Mouse (Mus musculus) heart, adult 2 months (tissue): Measurements from ENCODE around the gene Insig1. TPM values are rescaled to one million over a fixed set of nuclear protein-coding genes. Genes with fewer than 3 reads are reported as not detected.

ENCODE experiments used
- DNase-seq, 2 experiments: peaks; one replicate each; pipeline ENCODE4 v3.0.0; 2021
- H3K27ac ChIP-seq: fragments of 200-600 bp; 2 replicates; pipeline ENCODE4 v1.8.1; 2022
- H3K27me3 ChIP-seq: fragments of 200-500 bp; 2 replicates; pipeline ENCODE4 v1.6.1; 2012; ENCODE audit warnings: mild to moderate bottlenecking, low read length, inconsistent platforms, mixed read lengths; ENCODE audit not compliant: control insufficient read depth, insufficient read depth
- H3K36me3 ChIP-seq: fragments of 200-500 bp; 2 replicates; pipeline ENCODE4 v1.6.1; 2012; ENCODE audit warnings: low read length, inconsistent platforms; ENCODE audit not compliant: control insufficient read depth, insufficient read depth
- H3K4me1 ChIP-seq: fragments of 200-500 bp; 2 replicates; pipeline ENCODE4 v1.6.1; 2011; ENCODE audit warnings: low read length; ENCODE audit not compliant: control insufficient read depth, insufficient read depth
- H3K4me3 ChIP-seq: fragments of 200-600 bp; 2 replicates; pipeline ENCODE4 v1.8.1; 2022
- H3K79me2 ChIP-seq: fragments of 200-500 bp; replicated peaks from 2 replicates; pipeline ENCODE4 v1.6.1; 2012; ENCODE audit warnings: mild to moderate bottlenecking, inconsistent platforms, low read length, moderate library complexity, mixed read lengths; ENCODE audit not compliant: control insufficient read depth, insufficient read depth
- H3K9ac ChIP-seq: fragments of 200-500 bp; 2 replicates; pipeline ENCODE4 v1.6.1; 2012; ENCODE audit warnings: low read depth, mild to moderate bottlenecking, control low read depth, inconsistent platforms, low read length, mixed read lengths
- CTCF ChIP-seq: fragments of 200-600 bp; IDR thresholded peaks from 2 replicates; pipeline ENCODE4 v1.8.1; 2022; ENCODE audit warnings: antibody characterized with exemption, mild to moderate bottlenecking, moderate library complexity
- EP300 ChIP-seq: fragments of 200-500 bp; IDR thresholded peaks from 2 replicates; pipeline ENCODE4 v1.6.1; 2011; ENCODE audit warnings: low read depth, low read length, control low read depth; ENCODE audit not compliant: insufficient read depth
- POLR2A ChIP-seq: fragments of 200-500 bp; IDR thresholded peaks from 2 replicates; pipeline ENCODE4 v1.6.1; 2011; ENCODE audit warnings: mild to moderate bottlenecking, low read depth, low read length, control low read depth; ENCODE audit not compliant: insufficient read depth
- WGBS: fragments of 180-500 bp; shearing (Covaris S2); methylation state at CpG from one replicate; pipeline ENCODE4 v1.1.7; 2018; 5-methylcytosine and 5-hydroxymethylcytosine counted together
- intact Hi-C: fragments of 180-260 bp; cut with DNase I; formaldehyde crosslinking; loops from one replicate; pipeline ENCODE4 v1.15.1; 2025
- polyA plus RNA-seq: library from polyadenylated mRNA; depleted of rRNA; stranded (reverse); fragments of >200 nt; gene quantifications from 2 replicates; pipeline ENCODE4 v1.2.3, GENCODE M21; 2012
- total RNA-seq, 2 experiments: library from RNA; stranded (reverse); gene quantifications; 2 replicates each; pipeline ENCODE4 v1.2.3; 2021

Insig1 gene
- total and polyA plus RNA-seq, 3 experiments: 17.3 to 17.5 (median 17.3) TPM

DNA sequence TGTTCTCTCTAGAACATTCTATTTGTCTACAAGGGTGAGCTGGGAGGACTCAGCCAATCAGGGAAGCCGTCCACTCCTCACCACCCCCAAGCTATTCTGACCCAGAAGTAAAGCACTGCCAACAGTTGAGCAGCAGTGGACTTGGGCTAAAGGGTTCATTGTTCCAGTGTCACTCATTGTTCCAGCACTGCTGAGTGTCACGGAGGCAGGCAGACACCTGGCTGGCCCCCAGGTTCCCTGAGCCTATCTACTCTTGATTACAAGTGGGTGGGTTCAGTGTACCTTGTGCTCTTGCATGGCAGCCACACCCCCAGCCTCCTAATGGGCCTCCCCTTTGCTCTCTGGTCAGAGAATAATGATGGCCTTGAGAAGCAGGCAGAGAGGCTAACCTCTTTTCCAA, 15.7 kb upstream of the Insig1 start:
- intact Hi-C loops: no loop called here
- H3K27ac ChIP-seq: no peak overlapping the region
- no peaks in the 10 kb centered on the region for H3K79me2 ChIP-seq
- no peaks in the 10 kb centered on the region for H3K27me3 ChIP-seq
- H3K4me1 ChIP-seq: no peaks in the 10 kb centered on the region
- TF ChIP-seq CTCF: no peak
- 0 out of 2 replicates have a peak, but pooled peaks have one; percentile 43 for TF ChIP-seq EP300
- no peaks in the 10 kb centered on the region for H3K36me3 ChIP-seq
- WGBS: 37% methylated on average over 2 of the region's 2 CpGs
- peak; percentile 36 to 51 for DNase-seq
- no peak overlapping the region for H3K9ac ChIP-seq
- H3K4me3 ChIP-seq: no peak overlapping the region

DNA sequence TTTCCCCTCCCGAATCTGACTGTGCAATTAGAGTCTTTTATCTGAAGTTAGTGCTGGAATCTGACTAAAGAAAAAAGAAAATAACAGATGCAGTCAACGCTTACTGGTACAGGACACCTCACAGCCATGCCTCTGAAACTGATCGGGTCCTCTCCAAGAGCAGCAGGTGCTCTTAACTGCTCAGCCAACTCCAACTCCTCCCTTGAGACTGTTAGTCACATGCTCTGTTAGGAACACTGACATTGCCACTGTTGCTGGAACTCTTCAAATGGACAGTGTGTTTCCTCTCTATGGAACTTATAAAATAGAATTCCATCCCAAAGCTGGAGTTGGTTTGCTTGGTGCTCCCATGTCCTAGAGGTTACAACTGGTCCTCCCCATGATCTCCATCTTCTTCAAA, 14.3 kb upstream of the Insig1 start:
- peaks cover 2% of the 10 kb centered on the region; the same call in 1 of the 2 replicates for H3K4me1 ChIP-seq
- no peaks in the 10 kb centered on the region for H3K27me3 ChIP-seq
- H3K79me2 ChIP-seq: no peaks in the 10 kb centered on the region
- intact Hi-C loops: no loop called here
- DNase-seq: no peak
- no peak overlapping the region for H3K4me3 ChIP-seq
- H3K27ac ChIP-seq: no peak overlapping the region
- WGBS: 53% methylated on average over 3 of the region's 3 CpGs
- H3K36me3 ChIP-seq: no peaks in the 10 kb centered on the region
- H3K9ac ChIP-seq: no peak overlapping the region
- TF ChIP-seq POLR2A: no peak
- TF ChIP-seq EP300: no peak
- TF ChIP-seq CTCF: no peak

DNA sequence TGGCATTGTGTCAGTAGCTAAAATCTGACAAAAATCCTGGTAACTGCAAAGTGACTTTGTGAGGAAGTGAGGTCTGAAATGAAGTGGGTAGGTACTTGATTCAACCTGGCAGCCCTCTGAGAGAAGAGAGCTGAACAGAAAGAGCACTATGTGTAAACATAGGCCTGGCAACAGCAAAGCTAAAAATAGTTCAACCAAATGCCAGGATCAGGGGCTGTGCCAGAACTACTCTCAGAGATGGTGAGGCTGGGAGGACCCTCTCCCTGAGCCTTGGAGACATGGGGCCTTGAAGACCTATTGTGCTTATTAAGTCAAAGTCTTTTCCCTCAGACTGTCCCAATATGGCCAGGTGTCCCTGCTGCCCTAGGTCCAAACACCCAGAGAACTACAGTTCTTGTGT, 10.7 kb upstream of the Insig1 start:
- TF ChIP-seq CTCF (no peak), EP300 (no peak), POLR2A (no peak)
- Histone ChIP-seq H3K9ac (no peak overlapping the region), H3K36me3 (no peaks in the 10 kb centered on the region), H3K27ac (no peak overlapping the region), H3K79me2 (no peaks in the 10 kb centered on the region), H3K4me1 (peaks cover 7% of the 10 kb centered on the region; the same call in 1 of the 2 replicates), H3K4me3 (no peak overlapping the region), H3K27me3 (no peaks in the 10 kb centered on the region)
- no peak for DNase-seq
- intact Hi-C loops: no loop called here

DNA sequence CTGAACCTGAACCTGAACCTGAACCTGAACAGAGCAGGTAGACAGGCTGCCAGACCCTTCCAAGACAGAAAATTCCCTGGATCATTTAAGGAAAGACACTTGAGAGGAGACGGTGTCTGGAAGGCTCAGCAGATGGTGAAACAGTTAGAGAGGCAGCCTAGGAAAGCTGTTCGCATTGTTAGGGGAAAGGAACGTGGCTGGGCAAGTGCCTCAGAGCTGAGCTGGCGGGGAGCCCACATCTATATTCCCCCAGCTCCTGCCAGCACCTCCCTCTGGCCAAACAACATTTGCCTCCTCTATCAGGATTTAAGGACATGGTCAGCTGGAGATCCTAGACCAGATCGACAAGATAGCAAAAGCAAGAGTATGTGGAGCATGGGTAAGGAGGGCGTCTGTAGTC, 10.2 kb upstream of the Insig1 start:
- 44% methylated on average over 6 of the region's 6 CpGs for WGBS
- H3K36me3 ChIP-seq: no peaks in the 10 kb centered on the region
- H3K27ac ChIP-seq: no peak overlapping the region
- TF ChIP-seq POLR2A (no peak), CTCF (no peak), EP300 (no peak)
- no peak overlapping the region for H3K9ac ChIP-seq
- H3K27me3 ChIP-seq: no peaks in the 10 kb centered on the region
- peaks cover 9% of the 10 kb centered on the region; the same call in 1 of the 2 replicates for H3K4me1 ChIP-seq
- no peak overlapping the region for H3K4me3 ChIP-seq
- no peaks in the 10 kb centered on the region for H3K79me2 ChIP-seq
- intact Hi-C loops: no loop called here
- no peak for DNase-seq

DNA sequence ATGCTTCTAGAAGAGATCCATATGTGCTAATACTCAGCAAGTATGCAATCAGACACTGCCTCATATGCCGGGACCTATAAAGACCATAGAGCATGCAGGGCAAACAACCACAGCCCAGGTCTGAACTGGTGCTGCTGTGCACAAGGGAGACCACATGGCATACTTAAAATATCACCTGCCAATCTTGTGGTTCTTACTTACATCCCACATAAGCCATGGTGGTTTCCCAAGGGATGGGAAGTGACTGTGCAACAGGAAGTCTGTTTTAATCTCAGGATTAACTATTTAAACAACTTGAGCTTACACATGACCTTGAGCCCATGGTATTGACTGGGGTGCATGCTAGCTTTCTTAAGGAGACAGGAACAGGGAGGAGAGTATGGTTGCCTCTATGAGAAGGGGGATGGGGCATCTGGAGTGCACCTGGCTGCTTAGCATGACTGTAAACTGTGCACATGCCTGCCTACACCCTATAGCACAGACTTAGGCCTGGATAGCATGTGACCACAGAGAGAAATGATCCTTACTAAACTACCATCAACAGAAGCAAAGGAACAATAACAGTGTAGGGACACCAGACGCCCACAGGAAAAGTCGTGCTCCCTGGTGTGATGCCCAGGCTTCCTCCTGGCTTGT, 7.1 kb upstream of the Insig1 start:
- Histone ChIP-seq H3K27me3 (no peaks in the 10 kb centered on the region), H3K4me1 (peaks cover 15% of the 10 kb centered on the region), H3K27ac (no peak overlapping the region), H3K36me3 (no peaks in the 10 kb centered on the region), H3K4me3 (no peak overlapping the region), H3K9ac (no peak overlapping the region), H3K79me2 (no peaks in the 10 kb centered on the region)
- TF ChIP-seq CTCF: no peak
- no peak for TF ChIP-seq POLR2A
- no peak for TF ChIP-seq EP300
- intact Hi-C loops: no loop called here
- 36% methylated on average over 3 of the region's 3 CpGs for WGBS
- DNase-seq: no peak

DNA sequence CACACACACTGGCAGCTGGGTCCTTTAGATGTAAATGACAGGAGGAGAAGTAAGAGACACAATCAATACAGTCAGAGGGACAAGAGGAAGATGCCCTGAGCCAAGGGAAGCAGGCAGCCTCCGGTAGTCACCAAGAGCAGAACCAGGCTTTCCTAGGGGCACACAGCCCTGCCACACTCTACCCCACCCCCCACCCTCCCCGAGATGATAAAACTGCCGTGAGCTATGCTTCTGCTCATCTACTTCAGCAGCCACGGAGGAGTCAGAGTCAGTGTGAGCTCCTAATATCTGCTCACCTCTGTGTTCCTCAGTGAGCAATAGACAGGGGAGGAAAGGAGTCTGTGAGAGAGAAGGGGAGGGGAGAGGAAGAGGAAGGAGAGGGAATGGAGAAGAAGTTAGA, 5.9 kb upstream of the Insig1 start:
- H3K27me3 ChIP-seq: no peaks in the 10 kb centered on the region
- 18% methylated on average over 4 of the region's 4 CpGs for WGBS
- TF ChIP-seq POLR2A (no peak), CTCF (no peak), EP300 (no peak)

More for the DNA sequence above, 5.9 kb upstream of the Insig1 start:
- Histone ChIP-seq H3K4me1 (peaks cover 17% of the 10 kb centered on the region), H3K4me3 (no peak overlapping the region), H3K27ac (no peak overlapping the region), H3K79me2 (no peaks in the 10 kb centered on the region), H3K36me3 (no peaks in the 10 kb centered on the region), H3K9ac (no peak overlapping the region; the same call in 1 of the 2 replicates)
- intact Hi-C loops: no loop called here
- DNase-seq: no peak
